Mouse (Mus musculus): ENCODE measurements around the gene Palld.

- TF ChIP-seq POLR2A (IDR thresholded peaks at IDR 0.05; ENCODE audit: low read depth, low read length) (no peak), CTCF (IDR thresholded peaks at IDR 0.05; ENCODE audit: extremely low read depth, insufficient read length, insufficient replicate concordance, low read depth, low read length) (no peak)
These were observed 267.7 kb downstream of the Palld start for GRCm38 (mm10) chr8:61634811-61635210.

Data from small intestine, adult 2 months (tissue).